ENCODE assay signal across 8 mouse cellular contexts in the genomic region with DNA sequence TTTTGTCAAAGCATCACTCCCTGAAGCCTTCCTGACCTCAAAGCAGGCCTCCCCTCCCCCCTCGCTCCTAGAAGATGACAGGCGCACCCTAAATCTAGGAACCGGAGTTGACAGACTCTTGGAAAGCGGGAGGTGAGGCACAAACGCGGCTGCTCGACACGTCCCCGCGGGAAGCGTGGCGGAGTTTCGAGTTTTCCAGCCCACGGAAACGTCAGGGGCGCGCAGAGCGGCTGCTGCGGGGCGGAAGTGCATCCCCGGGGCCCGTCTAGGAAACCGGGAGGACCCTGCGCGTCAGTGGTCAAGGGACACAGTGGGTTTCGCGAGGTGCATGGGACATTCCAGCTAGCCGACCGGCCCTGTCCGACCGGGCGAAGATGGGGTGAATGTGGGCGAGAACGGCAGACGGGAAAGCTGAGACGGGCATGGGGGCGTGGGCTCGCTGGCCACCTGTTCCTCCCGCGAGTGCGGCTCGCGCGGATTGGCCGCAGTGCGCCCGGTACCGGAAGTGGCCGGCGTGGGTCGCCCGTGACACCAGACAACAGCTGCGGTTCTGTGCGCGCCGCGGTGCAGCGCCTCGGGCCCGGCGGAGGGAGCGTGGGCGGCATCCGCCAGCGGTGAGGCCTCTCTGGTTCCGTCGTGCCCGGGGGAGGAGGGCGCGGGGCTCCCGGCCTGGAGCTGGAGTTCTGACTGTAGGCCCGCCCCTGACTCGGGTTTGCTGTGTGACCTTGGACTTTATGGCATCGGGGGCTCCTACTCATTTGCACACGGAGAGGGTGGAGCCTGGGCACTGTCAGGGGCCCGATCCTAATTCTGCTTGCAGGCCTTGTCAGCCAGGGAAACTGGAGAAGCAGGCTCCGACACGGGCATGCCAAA. TPM values are rescaled to one million over a fixed set of nuclear protein-coding genes. Genes with fewer than 3 reads are reported as not detected.
DNase-seq lines count a peak whose midpoint lies in the region; ATAC-seq and TF ChIP-seq lines count a peak whose summit lies in the region.

Gene Zfp3 (plus strand): TSS at position 274 of the 873 bp plus-strand sequence.

- ATAC-seq in forebrain, embryonic 15.5 days (replicated peaks): peak; percentile 85
- peak; percentile 61 for ATAC-seq in neutrophil, adult 5-6 weeks (ENCODE audit: extremely low read depth, insufficient number of reproducible peaks, low FRiP score, poor library complexity, severe bottlenecking)

- H3K27ac ChIP-seq in forebrain, embryonic 15.5 days (replicated peaks): peak within 1 kb of the TSS; percentile 74
- H3K27ac ChIP-seq in layer of hippocampus, adult 2 months: peak within 1 kb of the TSS; percentile 95

- H3K27me3 ChIP-seq in forebrain, embryonic 15.5 days: no peaks in the 10 kb centered on the region

- H3K9ac ChIP-seq in forebrain, embryonic 15.5 days (replicated peaks): peak within 1 kb of the TSS; percentile 80

- no peaks in the 10 kb centered on the region for H3K36me3 ChIP-seq in forebrain, embryonic 15.5 days

- TF ChIP-seq CTCF in layer of hippocampus, adult 2 months (conservative IDR thresholded peaks at IDR 0.05): no peak
- TF ChIP-seq CTCF in lung, adult 2 months (IDR thresholded peaks at IDR 0.05; ENCODE audit: insufficient read depth, low read length): no peak

- WGBS in forebrain, embryonic 15.5 days: under 1% methylated on average over 78 of the region's 78 CpGs
- under 1% methylated on average over 78 of the region's 78 CpGs for whole genome bisulfite sequencing in lung, adult 2 months

- peak within 1 kb of the TSS; percentile 85 for H3K4me3 ChIP-seq in forebrain, embryonic 15.5 days
- peak within 1 kb of the TSS; percentile 80 for H3K4me3 ChIP-seq in layer of hippocampus, adult 2 months
- H3K4me3 ChIP-seq in lung, adult 2 months (replicated peaks; ENCODE audit: extremely low read depth, low read depth, low read length): peak within 1 kb of the TSS; percentile 93

- DNase-seq in ES-CJ7 (ENCODE audit: low read depth, low spot score): peak; percentile 78
- DNase-seq in cerebellum, adult 11-12 months: peak; percentile 81
- peak; percentile 65 for DNase-seq in heart, postnatal 25 days (ENCODE audit: low spot score)
- DNase-seq in layer of hippocampus, adult 2 months (ENCODE audit: low spot score in 2 of 2): peak; percentile 66 to 75
- peak; percentile 81 for DNase-seq in lung, adult 2 months
- DNase-seq in testis, postnatal 14 days (ENCODE audit: low spot score): peak; percentile 86

- H3K9me3 ChIP-seq in forebrain, embryonic 15.5 days: no peaks in the 10 kb centered on the region

- intact Hi-C loops in heart, postnatal 25 days (cut with DNase I): no loop called here

- peak; percentile 41; the same call in 1 of the 2 replicates for TF ChIP-seq POLR2A in lung, adult 2 months (IDR thresholded peaks at IDR 0.05; ENCODE audit: borderline replicate concordance, extremely low read depth, low read depth, low read length)

- peak within 1 kb of the TSS; percentile 79 for H3K4me2 ChIP-seq in forebrain, embryonic 15.5 days (replicated peaks)

- H3K4me1 ChIP-seq in forebrain, embryonic 15.5 days: peaks cover 15% of the 10 kb centered on the region
- peaks cover 6% of the 10 kb centered on the region; the same call in 1 of the 2 replicates for H3K4me1 ChIP-seq in lung, adult 2 months (ENCODE audit: control insufficient read depth, insufficient read depth, low read length)

RNA-seq across cellular contexts. Expression of gene Zfp3, which starts in this region (rescaled TPM):
- polyA plus RNA-seq in forebrain, embryonic 15.5 days (2015; fragmentation: Nextera tagmentation; extraction: Ambion mirVana): 15.5 and 16.9 TPM in 2 replicates
- total RNA-seq in heart, postnatal 25 days (2021): 1 to 10 TPM; 7.7 to 7.8 TPM
- total RNA-seq in layer of hippocampus, adult 2 months (2021): 10 to 100 TPM; 23.8 TPM
- 1.4 and 2.3 TPM in 2 replicates for polyA plus RNA-seq in lung, adult 2 months (2012; rRNA removed)
- 2.6 and 2.8 TPM in 2 replicates for total RNA-seq in neutrophil, adult 5-6 weeks (2017)

Comparison
In these comparisons a context has a peak if more than half of its experiments do, and no peak if none do; other contexts are left out.
1. Peak in every context shown above with its lines: DNase-seq, ATAC-seq, H3K4me3 ChIP-seq and H3K27ac ChIP-seq.